Mouse (Mus musculus) midbrain, embryonic 13.5 days (tissue): ENCODE results near the gene Usp45. TPM values are rescaled to one million over a fixed set of nuclear protein-coding genes. Genes with fewer than 3 reads are reported as not detected.
"Not testable (repeated sequence)": the region's sequence is repeated elsewhere in the genome, so short reads cannot be mapped to it uniquely, and the experiment has no call there.

Source experiments
- ATAC-seq: fragments of 200-750 bp; cut with Nextera tagmentation; 2 replicates; pipeline ENCODE4 v1.8.0; 2017; ENCODE audit warnings: mild to moderate bottlenecking, moderate TSS enrichment, moderate library complexity
- H3K27ac ChIP-seq: fragments of 300-500 bp; sonication (generic); 2 replicates; pipeline ENCODE4 v1.5.1; 2015; ENCODE audit warnings: inconsistent platforms, mild to moderate bottlenecking, moderate library complexity
- H3K27me3 ChIP-seq: fragments of 300-500 bp; sonication (generic); 2 replicates; pipeline ENCODE4 v1.6.1; 2015; ENCODE audit warnings: mild to moderate bottlenecking, inconsistent platforms
- H3K36me3 ChIP-seq: fragments of 300-500 bp; sonication (generic); 2 replicates; pipeline ENCODE4 v1.6.1; 2015; ENCODE audit warnings: mild to moderate bottlenecking, inconsistent platforms
- H3K4me1 ChIP-seq: fragments of 300-500 bp; sonication (generic); replicated peaks from 2 replicates; pipeline ENCODE4 v1.6.1; 2015; ENCODE audit warnings: inconsistent platforms
- H3K4me2 ChIP-seq: fragments of 300-500 bp; sonication (generic); replicated peaks from 2 replicates; pipeline ENCODE4 v1.6.1; 2015; ENCODE audit warnings: moderate library complexity, mild to moderate bottlenecking, inconsistent platforms
- H3K4me3 ChIP-seq: fragments of 300-500 bp; sonication (generic); replicated peaks from 2 replicates; pipeline ENCODE4 v1.5.1; 2015; ENCODE audit warnings: mild to moderate bottlenecking, inconsistent platforms
- H3K9ac ChIP-seq: fragments of 300-500 bp; sonication (generic); replicated peaks from 2 replicates; pipeline ENCODE4 v1.6.1; 2015; ENCODE audit warnings: mild to moderate bottlenecking, inconsistent platforms
- H3K9me3 ChIP-seq: fragments of 300-500 bp; sonication (generic); 2 replicates; pipeline ENCODE4 v1.6.1; 2016; ENCODE audit warnings: mild to moderate bottlenecking, inconsistent platforms
- WGBS: fragments of 180-500 bp; shearing (Covaris S2); methylation state at CpG from one replicate; pipeline ENCODE4 v1.1.7; 2015; 5-methylcytosine and 5-hydroxymethylcytosine counted together
- polyA plus RNA-seq: library from polyadenylated mRNA; unstranded; fragments of >200 nt; fragmentation: Nextera tagmentation; extraction: Ambion mirVana; gene quantifications from 2 replicates; pipeline ENCODE4 v1.2.1, GENCODE M21; 2015

Gene Usp45
- polyA plus RNA-seq, result 7.5 and 7.8 TPM in 2 replicates

- WGBS, result under 1% methylated on average over 17 of the region's 17 CpGs
- Histone ChIP-seq H3K9ac (peak within 1 kb of the TSS; percentile 79), H3K27me3 (no peaks in the 10 kb centered on the region), H3K4me3 (peak within 1 kb of the TSS; percentile 68), H3K4me2 (peak within 1 kb of the TSS; percentile 72), H3K9me3 (no peaks in the 10 kb centered on the region), H3K36me3 (no peaks in the 10 kb centered on the region), H3K4me1 (peaks cover 5% of the 10 kb centered on the region; the same call in 1 of the 2 replicates), H3K27ac (peak within 1 kb of the TSS; percentile 71)
- peak; percentile 98 for ATAC-seq
Observed at GRCm38 (mm10) chr4:21766863-21767304, at the start of gene Usp45, which contains the start of gene Tstd3. Gene Usp45, plus strand, starts transcription at chr4:21767156. Gene Tstd3, minus strand, starts transcription at chr4:21767212.

GRCm38 (mm10) chr4:21722752-21723334 lies 44.1 kb upstream of the Usp45 start:
- 37% methylated on average over 7 of the region's 7 CpGs for WGBS
- Histone ChIP-seq H3K9me3 (no peaks in the 10 kb centered on the region), H3K4me2 (no peak overlapping the region), H3K4me1 (no peaks in the 10 kb centered on the region), H3K36me3 (no peaks in the 10 kb centered on the region), H3K4me3 (no peak overlapping the region), H3K27ac (no peak overlapping the region), H3K9ac (no peak overlapping the region), H3K27me3 (0 out of 2 replicates have a peak, but pooled peaks cover 2% of the 10 kb centered on the region)
- ATAC-seq, result no peak

- no peaks in the 10 kb centered on the region for H3K36me3 ChIP-seq
- H3K27ac ChIP-seq, result peak overlapping the region; percentile 89
- ATAC-seq, result peak; percentile 49
- no peaks in the 10 kb centered on the region for H3K9me3 ChIP-seq
- H3K4me1 ChIP-seq, result peaks cover 15% of the 10 kb centered on the region
- H3K4me3 ChIP-seq, result peak overlapping the region; percentile 90
- H3K4me2 ChIP-seq, result peak overlapping the region; percentile 77
- H3K27me3 ChIP-seq, result no peaks in the 10 kb centered on the region
- H3K9ac ChIP-seq, result peak overlapping the region; percentile 88
- 2% methylated on average over 22 of the region's 22 CpGs for WGBS
Observed at GRCm38 (mm10) chr4:21726912-21727614, 39.9 kb upstream of the Usp45 start.

- peak; percentile 99 for ATAC-seq
- under 1% methylated on average over 37 of the region's 37 CpGs for WGBS
Observed at GRCm38 (mm10) chr4:21727615-21728165, 39.3 kb upstream of the Usp45 start, which contains the start of gene Ccnc. Gene Ccnc, plus strand, starts transcription at chr4:21727701.

GRCm38 (mm10) chr4:21739169-21739568 lies 27.8 kb upstream of the Usp45 start:
- WGBS, result 98% methylated on average over 4 of the region's 4 CpGs
- no peak overlapping the region for H3K4me2 ChIP-seq
- H3K4me3 ChIP-seq, result no peak overlapping the region
- peaks cover 41% of the 10 kb centered on the region for H3K36me3 ChIP-seq
- H3K27me3 ChIP-seq, result no peaks in the 10 kb centered on the region
- H3K4me1 ChIP-seq, result no peaks in the 10 kb centered on the region
- H3K27ac ChIP-seq, result no peak overlapping the region
- ATAC-seq, result peak; percentile 34; the same call in 1 of the 2 replicates
- H3K9ac ChIP-seq, result no peak overlapping the region
- no peaks in the 10 kb centered on the region for H3K9me3 ChIP-seq

More at GRCm38 (mm10) chr4:21727615-21728165, 39.3 kb upstream of the Usp45 start, which contains the start of gene Ccnc:
- peaks cover under 1% of the 10 kb centered on the region for H3K36me3 ChIP-seq
- H3K27me3 ChIP-seq, result no peaks in the 10 kb centered on the region
- peak within 1 kb of the TSS; percentile 88 for H3K9ac ChIP-seq
- H3K4me3 ChIP-seq, result peak within 1 kb of the TSS; percentile 90
- no peaks in the 10 kb centered on the region for H3K9me3 ChIP-seq
- H3K4me1 ChIP-seq, result peaks cover 15% of the 10 kb centered on the region
- H3K27ac ChIP-seq, result peak within 1 kb of the TSS; percentile 89
- H3K4me2 ChIP-seq, result peak within 1 kb of the TSS; percentile 77

- not testable (repeated sequence) for H3K27ac ChIP-seq, H3K27me3 ChIP-seq, H3K4me3 ChIP-seq, H3K9me3 ChIP-seq, H3K9ac ChIP-seq, H3K4me2 ChIP-seq, H3K4me1 ChIP-seq, ATAC-seq
- 97% methylated on average over 8 of the region's 8 CpGs for WGBS
- H3K36me3 ChIP-seq, result peaks cover 33% of the 10 kb centered on the region
Observed at GRCm38 (mm10) chr4:21744142-21744541, 22.8 kb upstream of the Usp45 start.

GRCm38 (mm10) chr4:21745723-21746122 lies 21.2 kb upstream of the Usp45 start:
- 85% methylated on average over 5 of the region's 5 CpGs for WGBS
- no peaks in the 10 kb centered on the region for H3K27me3 ChIP-seq
- H3K9ac ChIP-seq, result no peak overlapping the region
- no peak overlapping the region for H3K4me2 ChIP-seq
- no peak for ATAC-seq
- H3K9me3 ChIP-seq, result no peaks in the 10 kb centered on the region
- no peak overlapping the region for H3K4me3 ChIP-seq
- no peak overlapping the region for H3K27ac ChIP-seq
- peaks cover 31% of the 10 kb centered on the region for H3K36me3 ChIP-seq
- no peaks in the 10 kb centered on the region for H3K4me1 ChIP-seq

- Histone ChIP-seq H3K4me1 (no peaks in the 10 kb centered on the region), H3K27me3 (no peaks in the 10 kb centered on the region), H3K27ac (no peak overlapping the region), H3K4me3 (no peak overlapping the region), H3K36me3 (peaks cover 25% of the 10 kb centered on the region), H3K9ac (no peak overlapping the region), H3K9me3 (0 out of 2 replicates have a peak, but pooled peaks cover 5% of the 10 kb centered on the region), H3K4me2 (no peak overlapping the region)
- no peak for ATAC-seq
- 74% methylated on average over 4 of the region's 4 CpGs for WGBS
Observed at GRCm38 (mm10) chr4:21755123-21755789, 11.7 kb upstream of the Usp45 start.

GRCm38 (mm10) chr4:21758860-21759259 lies 8.1 kb upstream of the Usp45 start:
- no peaks in the 10 kb centered on the region for H3K4me1 ChIP-seq
- H3K4me2 ChIP-seq, result no peak overlapping the region
- WGBS, result 52% methylated on average over 1 of the region's 1 CpGs
- ATAC-seq, result no peak
- no peak overlapping the region for H3K27ac ChIP-seq
- peaks cover 21% of the 10 kb centered on the region for H3K36me3 ChIP-seq
- H3K9ac ChIP-seq, result no peak overlapping the region
- no peak overlapping the region for H3K4me3 ChIP-seq
- 0 out of 2 replicates have a peak, but pooled peaks cover 5% of the 10 kb centered on the region for H3K9me3 ChIP-seq
- H3K27me3 ChIP-seq, result no peaks in the 10 kb centered on the region

- H3K36me3 ChIP-seq, result peaks cover 21% of the 10 kb centered on the region
- H3K4me2 ChIP-seq, result no peak overlapping the region
- no peak overlapping the region for H3K27ac ChIP-seq
- 90% methylated on average over 9 of the region's 9 CpGs for WGBS
- no peak overlapping the region for H3K9ac ChIP-seq
- peaks cover 5% of the 10 kb centered on the region; the same call in 1 of the 2 replicates for H3K4me1 ChIP-seq
- no peaks in the 10 kb centered on the region for H3K27me3 ChIP-seq
- 0 out of 2 replicates have a peak, but pooled peaks cover 5% of the 10 kb centered on the region for H3K9me3 ChIP-seq
- no peak for ATAC-seq
- H3K4me3 ChIP-seq, result no peak overlapping the region
Observed at GRCm38 (mm10) chr4:21761416-21762160, 5.4 kb upstream of the Usp45 start.

GRCm38 (mm10) chr4:21763827-21764226 lies 3.1 kb upstream of the Usp45 start:
- Histone ChIP-seq H3K4me1 (peaks cover 5% of the 10 kb centered on the region; the same call in 1 of the 2 replicates), H3K27me3 (no peaks in the 10 kb centered on the region), H3K4me2 (no peak overlapping the region), H3K27ac (no peak overlapping the region), H3K9me3 (0 out of 2 replicates have a peak, but pooled peaks cover 5% of the 10 kb centered on the region), H3K4me3 (no peak overlapping the region), H3K9ac (no peak overlapping the region), H3K36me3 (peaks cover 12% of the 10 kb centered on the region)
- ATAC-seq, result no peak
- WGBS, result 85% methylated on average over 4 of the region's 4 CpGs
